Mouse (Mus musculus) gastrocnemius, postnatal 4 days (tissue): ENCODE measurements at regions not wholly inside any gene's neighbourhood (a gene's known extent, or its start where the extent isn't known, plus 50 kb on each side); places are given as distances from the start of the nearest gene placed in this dataset.
"Not testable (repeated sequence)": the region's sequence is repeated elsewhere in the genome, so short reads cannot be mapped to it uniquely, and the experiment has no call there.

Source experiments
- DNase-seq, 2 experiments: peaks; one replicate each; pipeline ENCODE4 v3.0.0; 2021 to 2022; ENCODE audit warnings: low spot score in 2 of 2, mixed read lengths in 2 of 2

DNA sequence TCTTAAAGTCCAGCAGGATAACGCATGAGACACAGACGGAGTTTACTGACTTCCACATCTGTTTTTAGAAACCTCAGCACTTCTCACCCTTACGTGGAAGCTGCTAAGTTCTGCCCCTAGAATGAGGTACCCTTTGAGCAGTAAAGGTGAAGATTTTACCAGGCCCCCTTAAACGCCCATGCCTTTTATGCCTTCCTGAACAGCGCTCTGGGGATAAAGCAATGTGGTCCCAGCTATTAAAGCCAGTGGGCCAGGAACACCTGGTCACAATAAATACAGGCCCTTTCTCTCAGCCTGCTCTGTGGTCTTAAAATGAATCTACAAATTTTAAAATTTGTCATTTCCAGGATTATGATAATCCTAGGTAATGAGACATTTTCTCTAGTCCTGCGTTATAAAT lies 57.9 kb downstream of the Llph start:
- DNase-seq = no peak

DNA sequence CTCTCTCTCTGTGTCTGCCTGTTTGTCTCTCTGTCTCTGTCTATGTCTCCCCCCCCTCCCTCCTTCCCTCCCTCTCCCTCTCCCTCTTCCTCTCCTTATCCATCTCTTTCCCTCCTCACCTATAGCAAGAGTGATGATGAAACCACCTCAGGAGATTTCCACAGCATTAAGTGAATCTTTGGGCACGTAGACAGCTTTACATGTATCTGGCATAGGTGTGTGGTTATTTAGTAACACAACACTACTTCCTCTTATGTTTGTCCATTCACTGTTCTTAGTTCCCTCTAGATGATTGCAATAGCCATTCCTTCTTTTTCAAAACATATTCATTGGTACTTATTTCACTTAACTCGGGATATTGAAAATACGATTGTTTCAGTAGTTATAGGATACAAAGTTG lies 65.0 kb downstream of the Llph start:
- no peak for DNase-seq

DNA sequence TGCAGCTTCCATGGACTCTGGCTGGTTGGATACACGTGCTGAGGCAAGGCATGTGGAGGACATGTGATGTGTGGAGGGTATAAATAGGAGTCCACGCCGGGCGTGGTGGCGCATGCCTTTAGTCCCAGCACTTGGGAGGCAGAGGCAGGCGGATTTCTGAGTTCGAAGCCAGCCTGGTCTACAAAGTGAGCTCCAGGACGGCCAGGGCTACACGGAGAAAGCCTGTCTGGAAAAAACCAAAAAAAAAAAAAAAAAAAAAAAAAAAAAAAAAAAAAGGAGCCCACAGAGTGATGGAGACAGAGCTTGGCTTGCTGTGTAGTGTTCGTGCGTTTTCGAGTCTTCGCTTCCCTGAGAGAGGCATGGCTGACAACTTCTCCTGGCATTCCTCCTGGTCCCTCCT lies 66.5 kb downstream of the Llph start:
- DNase-seq = not testable (repeated sequence)

DNA sequence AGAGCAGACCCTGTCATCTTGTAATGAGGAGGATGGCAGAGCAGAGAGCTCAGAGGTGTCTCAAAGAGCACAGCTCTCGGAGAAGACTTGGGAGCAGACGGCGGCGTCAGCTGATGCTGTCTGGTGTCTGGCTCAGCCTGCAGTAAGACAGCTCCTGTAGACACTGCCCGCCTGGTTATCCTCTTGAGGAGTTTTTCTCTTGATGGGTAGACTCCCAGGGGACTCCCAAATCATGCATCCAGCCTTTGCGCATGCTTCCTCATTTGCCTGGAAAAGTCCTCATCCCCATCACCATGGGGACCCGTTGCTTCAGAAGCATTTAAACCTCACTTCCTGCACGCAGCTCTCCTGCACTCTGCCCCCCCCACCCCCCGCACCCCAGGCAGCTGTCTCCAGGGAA lies 67.6 kb downstream of the Llph start:
- no peak for DNase-seq

- DNase-seq = no peak
Observed at GRCm38 (mm10) chr10:120297311-120297710, 70.4 kb downstream of the Llph start.

DNA sequence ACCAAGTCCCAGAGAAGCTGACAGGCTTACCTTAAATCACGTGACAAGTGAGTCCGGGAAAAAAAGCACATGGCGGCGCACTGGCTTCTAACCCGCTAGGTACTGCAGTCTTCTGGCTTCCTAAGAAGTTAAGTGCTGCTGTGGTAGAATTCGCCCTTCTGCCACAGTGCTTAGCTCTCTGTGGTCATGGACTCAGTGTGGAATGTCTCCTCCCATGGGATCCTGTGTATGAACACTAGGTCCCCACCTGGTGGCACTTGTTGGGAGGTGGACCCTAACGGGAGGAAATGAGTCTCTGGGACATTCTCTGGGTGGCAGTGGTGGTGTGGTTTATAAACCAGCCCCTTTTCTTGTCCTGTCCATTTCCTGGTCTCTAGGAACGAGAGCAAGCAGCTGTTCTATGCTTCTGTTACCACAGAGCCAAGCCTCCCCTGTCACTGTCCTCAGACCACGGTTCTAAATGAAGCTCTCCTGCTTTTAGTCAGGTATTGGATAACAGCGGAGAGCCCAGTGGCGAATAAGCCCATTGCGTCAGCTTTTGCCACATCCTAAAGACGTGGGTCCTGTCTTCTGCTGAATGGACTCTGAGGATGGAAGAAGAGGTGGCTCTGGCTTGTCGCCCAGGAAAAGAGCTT lies 71.5 kb downstream of the Llph start:
- no peak for DNase-seq

DNA sequence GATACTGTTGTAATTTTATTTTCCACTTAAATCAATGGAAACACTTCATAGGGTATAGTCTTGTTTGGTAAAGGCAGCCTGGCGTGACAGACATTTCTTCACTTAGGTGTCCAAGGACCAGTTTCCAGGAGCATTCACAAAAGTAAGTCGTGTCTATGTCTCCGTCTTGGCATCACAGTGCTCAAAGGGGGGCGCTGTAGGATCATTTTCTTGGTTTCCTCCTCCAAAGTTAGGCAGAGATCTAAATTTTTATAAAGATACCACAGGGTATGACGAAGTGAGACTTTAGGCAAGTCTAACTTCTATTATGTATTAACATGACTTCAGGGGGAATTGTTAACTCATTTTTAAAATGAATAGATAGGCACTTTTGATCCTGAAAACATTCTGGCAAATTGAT lies 79.1 kb downstream of the Llph start:
- peak in 1 of 2 experiments; percentile 47 for DNase-seq

GRCm38 (mm10) chr10:120308681-120309080 lies 81.8 kb downstream of the Llph start:
- DNase-seq = no peak
